Mouse (Mus musculus): Measurements from ENCODE around the gene Usp47.
A peak's percentile ranks its signal among the peaks of the same experiment; 100 is the strongest.

The Usp47 gene

DNA sequence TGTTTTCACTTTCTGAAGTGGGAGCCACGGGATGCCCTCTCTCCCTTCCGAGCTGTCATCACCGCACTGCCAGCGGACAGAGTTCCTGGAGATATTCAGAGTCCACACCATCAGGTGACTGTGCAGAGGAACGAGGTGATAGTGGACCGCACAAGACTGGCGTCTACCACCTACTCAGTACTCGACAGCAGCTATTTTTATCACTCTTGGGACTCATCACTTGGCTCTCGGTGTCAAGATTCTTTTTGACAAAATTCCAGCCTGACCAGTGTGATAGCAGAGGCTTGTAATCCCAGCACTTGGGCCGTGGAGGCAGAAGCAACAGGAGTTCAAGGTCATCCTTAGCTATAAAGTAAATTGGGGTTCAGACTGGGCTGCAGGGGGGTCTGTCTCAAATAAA lies 125.8 kb downstream of the Usp47 start:
- DNase-seq (ENCODE audit: inconsistent ontology term), result no peak

GRCm38 (mm10) chr7:112154445-112154844 lies 131.1 kb downstream of the Usp47 start:
- DNase-seq (ENCODE audit: inconsistent ontology term), result no peak

GRCm38 (mm10) chr7:112155194-112155593 lies 131.9 kb downstream of the Usp47 start:
- DNase-seq (ENCODE audit: inconsistent ontology term), result no peak

GRCm38 (mm10) chr7:112157584-112158315 lies 134.4 kb downstream of the Usp47 start:
- DNase-seq (ENCODE audit: inconsistent ontology term), result no peak

GRCm38 (mm10) chr7:112158316-112158741 lies 135.0 kb downstream of the Usp47 start:
- peak; percentile 83 for DNase-seq (ENCODE audit: inconsistent ontology term)

DNA sequence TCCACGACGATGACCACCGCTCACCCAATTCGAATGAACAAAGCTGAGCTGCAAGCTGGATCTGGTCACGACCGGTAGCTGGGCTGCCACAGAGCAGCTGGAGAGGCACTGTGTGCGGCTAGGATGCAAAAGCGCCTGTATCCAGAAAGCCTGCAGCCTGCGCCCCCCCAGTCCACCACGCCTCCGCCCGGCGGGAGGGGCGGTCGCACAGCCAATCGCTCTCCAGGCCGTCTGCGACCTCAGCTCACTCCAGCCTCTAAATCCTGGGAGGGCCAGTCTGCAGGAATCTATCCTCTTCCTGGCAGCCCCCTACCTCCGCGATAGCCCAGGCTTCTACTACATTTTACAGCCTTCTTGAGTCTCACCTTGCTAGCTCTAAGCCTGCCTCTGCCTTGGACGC lies 135.6 kb downstream of the Usp47 start, which contains the start of gene Dkk3:
Gene Dkk3, minus strand, starts transcription at position 116 of the 400 bp plus-strand sequence.
- peak; percentile 92 for DNase-seq (ENCODE audit: inconsistent ontology term)

- DNase-seq (ENCODE audit: inconsistent ontology term), result no peak
These were observed 136.5 kb downstream of the Usp47 start for GRCm38 (mm10) chr7:112159835-112160234.

Measured in Muller cell, postnatal 12 days (primary cell).